Mouse (Mus musculus) frontal cortex, postnatal 25 days (tissue): ENCODE data around the gene Ncapd3.

ENCODE experiments used
- DNase-seq, 2 experiments: peaks; one replicate each; pipeline ENCODE4 v3.0.0; 2022; ENCODE audit warnings: low spot score in 2 of 2

Gene Ncapd3

GRCm38 (mm10) chr9:27043892-27044291 lies 13.9 kb downstream of the Ncapd3 start:
- no peak for DNase-seq

DNA sequence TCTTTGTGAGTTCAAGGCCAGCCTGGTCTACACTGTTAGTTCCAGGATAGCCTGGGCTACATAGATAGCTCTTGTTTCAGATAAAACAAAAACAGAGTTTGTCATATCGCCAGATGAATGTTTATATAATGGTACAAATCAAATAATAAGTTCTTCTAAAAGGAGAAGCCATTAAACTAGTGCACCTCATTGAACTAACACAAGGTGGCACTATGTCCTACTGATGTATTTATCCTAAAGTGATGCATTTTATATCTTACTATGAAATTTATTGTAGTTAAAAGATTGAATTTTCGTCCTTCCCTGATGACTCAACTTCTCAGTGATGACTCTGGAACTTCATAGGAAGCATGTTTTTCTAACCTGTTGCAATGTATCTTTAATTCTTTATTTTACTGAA lies 19.5 kb downstream of the Ncapd3 start:
- no peak for DNase-seq

DNA sequence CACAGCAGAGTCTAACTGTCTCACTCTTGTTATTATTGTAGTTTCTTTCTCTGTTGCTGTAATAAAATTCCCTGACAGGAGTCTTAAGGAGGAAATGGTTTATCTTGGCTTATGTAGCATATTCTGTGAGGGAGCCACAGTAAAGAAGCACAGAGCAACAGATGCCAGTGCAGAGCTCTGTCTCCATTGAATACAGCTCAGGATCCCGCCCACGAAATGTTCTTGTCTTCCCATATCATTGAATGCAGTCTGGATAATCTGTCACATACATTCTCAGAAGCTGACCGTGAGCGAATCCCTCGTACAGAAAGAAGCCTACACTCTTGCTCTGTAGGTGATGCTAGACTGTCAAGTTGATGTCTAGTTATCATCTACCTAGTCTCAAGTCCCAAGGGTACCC lies 28.4 kb downstream of the Ncapd3 start:
- peak in 1 of 2 experiments; percentile 13 for DNase-seq

- DNase-seq: no peak
These were observed 40.9 kb downstream of the Ncapd3 start for GRCm38 (mm10) chr9:27070895-27071294.

GRCm38 (mm10) chr9:27074677-27075076 lies 44.7 kb downstream of the Ncapd3 start:
- DNase-seq: no peak

DNA sequence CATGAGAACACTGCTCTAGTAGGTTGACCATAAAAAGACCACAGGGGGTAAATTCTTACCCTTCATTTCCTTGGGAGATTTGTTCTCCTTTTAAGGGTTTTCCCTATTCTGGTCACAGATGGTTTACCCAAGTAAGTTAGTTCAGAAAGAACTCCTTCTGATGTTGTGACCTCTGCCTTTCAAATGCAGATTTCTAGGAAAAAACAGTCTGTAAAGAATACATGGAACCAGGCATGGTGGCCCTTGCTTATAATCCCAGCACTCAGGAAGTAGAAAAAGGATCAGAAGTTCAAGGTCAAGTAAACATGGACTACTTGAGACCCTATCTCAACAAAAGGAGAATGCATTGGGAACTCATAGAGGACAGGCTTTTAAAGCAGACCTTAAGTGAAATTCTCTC lies 45.8 kb downstream of the Ncapd3 start:
- no peak for DNase-seq

DNA sequence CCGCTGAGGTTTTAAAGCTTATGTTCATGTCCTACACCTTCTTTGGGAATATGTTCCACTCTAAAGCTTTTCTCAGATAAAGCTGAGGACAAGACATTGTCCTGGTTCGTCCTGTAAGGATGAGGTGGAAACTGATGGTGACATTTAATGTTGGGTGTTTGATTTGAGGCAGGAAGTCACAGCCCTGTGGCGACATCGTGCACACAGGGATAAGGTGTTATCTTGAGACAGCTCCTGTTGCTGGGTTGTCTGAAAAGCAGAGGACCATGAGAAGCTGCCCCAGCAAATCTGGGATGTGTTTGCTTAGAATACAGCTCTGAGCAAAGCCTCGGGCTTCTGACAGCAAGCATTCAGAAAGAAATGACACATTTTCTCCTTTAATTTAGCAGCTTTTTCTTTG lies 56.3 kb downstream of the Ncapd3 start:
- DNase-seq: no peak

DNA sequence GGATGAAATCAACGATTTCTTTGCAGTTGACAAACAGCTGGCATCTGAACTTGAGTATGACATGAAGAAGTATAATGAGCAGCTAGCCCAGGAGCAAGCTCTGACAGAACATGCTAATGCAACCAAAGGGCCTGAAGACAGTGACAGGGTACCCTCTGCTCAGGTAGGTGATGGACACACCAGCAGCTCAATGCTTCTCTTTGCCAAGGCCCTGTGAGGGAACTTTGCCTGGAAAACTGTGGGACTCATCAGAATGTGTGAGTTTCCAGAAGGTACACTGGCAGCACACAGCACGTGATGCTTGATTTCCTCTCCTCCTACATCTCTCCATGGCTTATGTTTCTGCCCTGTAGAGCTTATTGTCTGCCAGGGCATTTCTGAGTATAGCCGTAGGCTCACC lies 57.4 kb downstream of the Ncapd3 start:
- no peak for DNase-seq

DNA sequence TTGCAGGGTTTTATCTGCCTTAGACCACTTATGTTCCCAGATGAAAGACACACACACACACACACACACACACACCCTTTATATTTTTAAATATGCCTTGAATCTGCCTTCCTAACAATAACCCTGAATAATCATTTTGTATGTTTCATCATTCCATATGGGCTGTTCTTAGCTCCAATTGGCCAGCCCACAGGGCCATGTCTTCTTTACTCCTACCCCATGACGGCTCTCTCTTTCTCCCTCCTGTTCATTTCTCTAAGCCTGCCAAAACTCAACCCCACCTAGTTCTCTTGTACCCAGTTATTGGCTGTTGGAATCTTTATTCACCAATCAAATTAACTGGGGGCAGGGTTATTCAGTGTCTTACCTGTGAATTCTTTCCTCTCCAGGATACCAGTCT lies 60.2 kb downstream of the Ncapd3 start:
- no peak for DNase-seq

- DNase-seq: no peak
These were observed 61.1 kb downstream of the Ncapd3 start for GRCm38 (mm10) chr9:27090801-27091775.

DNA sequence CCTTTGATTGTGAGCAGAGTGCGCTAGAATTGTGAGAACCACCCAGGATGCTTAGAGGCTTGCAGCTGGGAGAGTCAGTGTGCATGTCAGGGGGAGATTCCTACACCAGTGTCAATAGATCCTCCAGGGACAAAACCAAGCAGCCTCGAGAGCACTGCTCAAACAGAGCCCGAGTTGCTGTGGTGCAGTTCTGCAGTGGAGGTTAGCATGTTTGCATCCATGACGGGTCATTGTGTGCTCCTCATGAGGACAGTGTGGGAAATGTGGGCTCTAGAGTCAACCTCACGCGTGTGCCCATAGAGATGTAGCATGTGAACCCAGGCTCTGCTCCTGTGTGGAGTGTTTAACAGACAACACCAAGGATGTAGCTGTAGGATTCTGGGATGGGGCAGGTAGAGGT lies 62.9 kb downstream of the Ncapd3 start:
- no peak for DNase-seq

DNA sequence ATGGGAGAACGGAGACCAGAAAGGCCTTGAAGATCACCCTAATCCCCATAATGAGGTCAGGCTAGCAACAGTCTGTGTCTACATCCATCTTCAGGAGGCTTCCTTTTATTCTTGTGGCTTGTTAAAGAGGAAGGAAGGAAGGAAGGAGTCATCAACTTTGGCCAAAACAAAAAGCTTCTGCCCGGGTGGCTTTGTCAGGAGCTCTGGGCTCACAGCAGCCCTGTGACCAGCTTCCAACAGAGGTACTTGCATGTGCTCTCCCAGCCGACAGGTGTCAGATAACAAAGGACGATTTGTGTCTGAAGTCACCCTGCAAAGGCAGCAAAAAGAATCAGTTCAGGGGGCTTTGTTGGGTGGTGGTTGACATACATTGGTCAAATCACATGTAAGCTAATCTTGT lies 68.1 kb downstream of the Ncapd3 start:
- DNase-seq: no peak

DNA sequence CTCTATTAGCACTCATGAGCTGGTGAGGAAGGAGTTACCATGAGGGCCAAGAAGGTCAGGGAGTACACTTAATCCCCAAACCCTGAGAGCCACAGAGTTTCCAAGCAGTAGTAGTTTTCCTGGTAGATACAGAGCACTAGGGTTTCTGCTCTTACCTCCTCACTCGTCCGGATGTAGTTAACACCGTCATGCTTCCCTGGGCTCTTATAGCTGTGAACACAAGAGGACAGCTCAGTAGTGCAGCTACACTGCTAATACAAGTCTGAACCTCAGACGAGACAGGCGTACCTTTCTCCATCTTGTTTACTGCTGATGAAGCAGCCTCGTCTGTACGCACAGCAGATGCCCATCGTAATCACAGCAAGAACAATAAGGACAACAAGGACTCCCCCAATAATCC lies 68.6 kb downstream of the Ncapd3 start:
- DNase-seq: no peak

DNA sequence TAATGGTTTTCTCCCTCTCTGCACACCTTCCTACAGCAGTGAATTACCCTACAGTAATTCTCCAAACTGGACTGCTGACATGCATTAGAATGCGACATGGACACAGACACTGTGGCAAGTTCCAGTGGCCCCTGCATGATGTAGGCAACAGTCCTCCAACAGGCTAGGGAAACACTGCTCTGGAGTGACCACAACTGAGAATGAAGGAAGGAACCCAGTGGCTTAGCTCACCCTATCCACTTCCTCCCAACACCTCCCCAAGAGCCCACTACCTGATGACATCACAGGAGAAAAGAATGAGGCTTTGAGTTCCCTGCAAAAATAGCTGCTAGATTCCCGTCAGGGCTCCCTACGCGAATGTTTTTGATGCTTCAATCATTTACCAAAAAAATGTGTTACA lies 69.5 kb downstream of the Ncapd3 start:
- no peak for DNase-seq

GRCm38 (mm10) chr9:27101466-27101865 lies 71.5 kb downstream of the Ncapd3 start:
- DNase-seq: no peak

GRCm38 (mm10) chr9:27106081-27106480 lies 76.1 kb downstream of the Ncapd3 start:
- peak in 1 of 2 experiments; percentile 44 for DNase-seq

GRCm38 (mm10) chr9:27108451-27108850 lies 78.5 kb downstream of the Ncapd3 start:
- no peak for DNase-seq

DNA sequence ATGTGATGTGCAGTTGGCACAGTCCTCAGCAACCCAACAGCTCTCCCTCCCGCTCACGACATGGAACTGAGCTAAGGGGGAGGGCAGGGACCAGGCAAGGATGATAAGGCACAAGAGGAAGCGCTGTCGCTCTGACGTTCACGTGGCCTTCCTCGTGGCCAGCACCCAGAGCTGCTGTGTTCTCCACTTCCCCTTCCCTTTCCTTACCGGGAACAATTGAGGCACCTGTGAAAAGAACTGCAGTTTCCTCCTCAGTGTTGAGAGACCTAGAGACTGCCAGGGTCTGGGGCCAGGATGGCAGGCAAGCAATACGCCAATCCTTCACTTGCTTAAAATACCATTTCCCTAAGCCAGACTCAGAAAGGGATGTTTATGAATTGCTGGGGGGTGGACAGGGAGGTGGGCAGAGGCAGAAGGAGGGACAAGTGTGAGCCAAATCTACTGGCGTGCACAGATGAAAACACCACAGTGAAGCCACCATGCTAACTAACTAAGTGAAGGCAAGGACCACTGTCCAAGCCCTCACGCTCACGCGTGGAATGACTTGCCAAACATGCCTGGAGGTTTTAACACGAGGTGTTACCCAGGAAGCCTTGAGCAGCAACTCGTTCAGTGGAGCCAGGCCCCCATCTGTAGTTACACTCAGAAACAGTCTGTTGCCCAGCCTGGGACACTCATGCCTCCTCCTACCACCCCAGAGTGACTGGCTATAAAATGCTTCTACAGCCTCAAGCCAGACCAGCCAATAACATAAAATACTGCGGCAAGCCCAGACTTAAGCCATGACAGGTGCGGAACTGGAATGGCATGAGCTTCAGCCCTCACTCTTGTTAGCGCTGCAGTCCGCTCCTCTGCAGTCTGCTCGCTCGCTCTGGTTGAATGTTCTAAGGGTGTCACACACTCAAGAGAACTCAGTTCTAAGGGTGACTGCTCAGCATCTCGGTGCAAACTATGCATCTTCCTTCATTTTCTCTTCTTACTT lies 79.8 kb downstream of the Ncapd3 start:
- no peak for DNase-seq

GRCm38 (mm10) chr9:27110681-27111080 lies 80.7 kb downstream of the Ncapd3 start:
- no peak for DNase-seq

- DNase-seq: no peak
These were observed 81.8 kb downstream of the Ncapd3 start for GRCm38 (mm10) chr9:27111756-27112155.

- DNase-seq: no peak
These were observed 91.3 kb downstream of the Ncapd3 start for GRCm38 (mm10) chr9:27121254-27121653.

DNA sequence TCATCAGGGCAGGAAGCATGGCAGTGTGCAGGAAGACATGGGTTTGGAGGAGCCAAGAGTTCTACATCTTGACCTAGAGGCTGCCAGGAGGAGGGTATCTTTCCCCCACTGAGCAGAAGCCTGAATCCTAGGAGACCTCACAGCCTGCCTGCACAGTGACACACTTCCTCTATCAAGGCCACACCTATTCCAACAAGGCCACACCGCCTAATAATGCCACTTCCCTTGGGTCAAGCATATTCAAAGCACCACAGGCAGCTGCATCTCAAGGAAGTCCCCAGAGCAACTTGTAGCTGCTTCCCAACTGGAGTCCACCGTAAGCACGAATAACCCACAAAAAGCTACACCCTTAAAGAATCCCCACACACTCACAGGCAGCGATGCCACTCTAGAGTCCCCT lies 92.1 kb downstream of the Ncapd3 start:
- DNase-seq: no peak
